Mouse (Mus musculus): Measurements from ENCODE around the gene Tmem165.

GRCm38 (mm10) chr5:76245419-76245818, 61.7 kb downstream of the Tmem165 start:
- TF ChIP-seq CTCF (IDR thresholded peaks at IDR 0.05; ENCODE audit: control insufficient read depth, insufficient read depth, insufficient read length) (no peak), MAX (IDR thresholded peaks at IDR 0.05) (no peak), USF1 (IDR thresholded peaks at IDR 0.05; ENCODE audit: low read depth) (no peak), CEBPB (IDR thresholded peaks at IDR 0.05; ENCODE audit: low read depth) (no peak), MYOD1 (IDR thresholded peaks at IDR 0.05; ENCODE audit: control insufficient read depth, insufficient read length, low read depth) (no peak), MYOG (IDR thresholded peaks at IDR 0.05; ENCODE audit: control insufficient read depth, extremely low read depth, insufficient read length) (no peak)
